Mouse (Mus musculus): ENCODE measurements at regions not wholly inside any gene's neighbourhood (a gene's known extent, or its start where the extent isn't known, plus 50 kb on each side); places are given as distances from the start of the nearest gene placed in this dataset.

GRCm38 (mm10) chr17:47174748-47175215 lies 164.4 kb upstream of the Ubr2 start:
- peak; percentile 62 for DNase-seq

DNA sequence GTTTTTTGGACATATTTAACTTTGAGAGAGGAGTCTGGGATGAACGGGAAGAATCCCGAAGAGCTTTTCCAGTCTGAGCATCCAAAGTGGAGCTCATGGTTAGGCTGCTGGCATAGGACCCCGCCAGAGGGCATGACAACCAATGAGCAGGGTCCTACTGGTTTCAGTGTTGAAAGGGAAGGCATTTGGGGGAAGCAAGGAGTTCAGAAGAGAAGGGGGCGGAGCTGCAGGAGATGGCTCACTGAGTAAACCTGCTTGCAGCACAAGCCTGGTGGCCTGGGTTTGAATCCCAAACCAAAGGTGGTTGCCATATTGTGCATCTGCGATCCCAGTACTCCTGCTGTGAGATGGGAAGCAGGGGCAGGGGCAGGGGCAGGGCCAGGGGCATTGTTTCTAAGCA lies 161.4 kb upstream of the Ubr2 start:
- DNase-seq = no peak

DNA sequence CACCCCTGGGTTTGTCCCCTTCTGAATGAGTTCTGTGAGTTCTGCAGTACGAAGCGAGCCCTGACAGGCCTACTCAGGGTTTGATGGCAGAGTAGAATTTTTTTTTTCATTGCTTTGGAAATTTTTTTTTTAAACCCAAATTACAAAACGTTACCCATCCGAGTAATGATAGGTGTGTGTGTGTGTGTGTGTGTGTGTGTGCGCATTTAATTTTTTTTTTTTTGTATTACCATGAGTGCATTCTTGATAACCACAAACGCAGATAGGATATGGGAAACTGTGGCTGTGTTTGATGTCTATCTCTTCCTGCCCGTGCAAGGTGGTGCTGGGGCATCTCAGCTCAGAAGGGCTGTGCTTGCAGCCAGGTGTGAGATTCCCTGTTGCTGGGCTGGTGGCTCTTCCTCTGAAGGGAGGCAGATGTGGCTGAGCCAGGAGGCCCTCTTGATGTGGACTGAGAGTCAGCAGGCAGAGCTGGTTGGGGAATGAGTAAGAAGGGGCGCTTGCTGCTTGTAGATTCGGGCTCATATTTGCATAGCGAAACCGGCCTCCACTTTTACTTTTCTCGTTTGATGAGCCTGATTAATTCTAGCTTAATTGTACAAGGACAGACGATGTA lies 160.7 kb upstream of the Ubr2 start:
- DNase-seq = no peak

DNA sequence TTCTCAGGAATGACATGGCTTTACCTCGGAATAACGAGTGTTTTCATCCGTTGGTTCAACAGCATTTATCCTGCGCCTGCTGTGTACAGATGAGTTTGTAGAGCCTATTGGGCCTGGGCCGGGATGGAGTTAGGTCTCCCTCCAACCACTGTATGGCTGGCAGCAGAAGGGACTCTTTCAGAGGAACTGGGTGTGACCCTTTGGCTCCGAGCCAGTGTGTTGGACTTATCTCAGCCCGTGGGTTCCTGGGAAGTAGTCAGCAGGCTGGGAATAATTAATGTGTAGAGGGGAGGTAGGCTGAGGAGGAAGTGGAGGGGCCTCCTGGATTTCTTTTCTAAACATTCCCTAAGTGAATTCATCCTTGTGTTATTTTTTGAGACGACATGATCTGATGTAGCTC lies 157.7 kb upstream of the Ubr2 start:
- no peak for DNase-seq

DNA sequence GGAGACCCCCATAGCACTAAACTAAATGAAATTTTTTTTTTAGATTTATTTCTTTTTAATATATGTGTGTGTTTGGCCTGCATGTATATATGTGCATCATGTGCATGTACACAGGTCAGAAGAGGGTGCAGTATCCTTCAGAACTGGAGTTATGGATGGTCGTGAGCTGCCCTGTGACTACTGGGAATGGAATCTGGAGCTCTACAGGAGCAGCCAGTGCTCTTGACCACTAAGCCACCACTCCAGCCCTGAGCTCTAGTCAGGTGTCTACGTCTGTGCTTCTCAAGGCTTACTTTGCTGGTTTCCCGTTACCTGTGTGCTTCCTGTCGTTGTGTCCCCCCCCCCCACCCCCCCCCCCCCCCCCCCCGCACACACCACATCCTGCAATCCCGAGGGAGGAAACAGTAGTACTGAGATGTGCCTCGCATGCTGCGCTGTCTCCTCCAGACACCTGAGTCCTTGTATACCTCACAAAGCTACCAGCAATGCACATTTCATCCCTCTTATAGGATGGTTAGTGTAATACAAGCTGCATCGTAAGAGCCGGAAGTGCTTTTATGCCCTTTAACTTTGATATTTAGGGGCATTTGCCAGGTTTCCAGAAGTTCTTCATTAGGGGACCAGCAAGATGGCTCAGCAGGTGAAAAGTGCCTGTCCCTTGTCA lies 153.5 kb upstream of the Ubr2 start:
- DNase-seq = no peak

- DNase-seq = no peak
Measured at GRCm38 (mm10) chr17:47162459-47162858, 152.1 kb upstream of the Ubr2 start.

- DNase-seq = no peak
Measured at GRCm38 (mm10) chr17:47156237-47156636, 145.9 kb upstream of the Ubr2 start.

DNA sequence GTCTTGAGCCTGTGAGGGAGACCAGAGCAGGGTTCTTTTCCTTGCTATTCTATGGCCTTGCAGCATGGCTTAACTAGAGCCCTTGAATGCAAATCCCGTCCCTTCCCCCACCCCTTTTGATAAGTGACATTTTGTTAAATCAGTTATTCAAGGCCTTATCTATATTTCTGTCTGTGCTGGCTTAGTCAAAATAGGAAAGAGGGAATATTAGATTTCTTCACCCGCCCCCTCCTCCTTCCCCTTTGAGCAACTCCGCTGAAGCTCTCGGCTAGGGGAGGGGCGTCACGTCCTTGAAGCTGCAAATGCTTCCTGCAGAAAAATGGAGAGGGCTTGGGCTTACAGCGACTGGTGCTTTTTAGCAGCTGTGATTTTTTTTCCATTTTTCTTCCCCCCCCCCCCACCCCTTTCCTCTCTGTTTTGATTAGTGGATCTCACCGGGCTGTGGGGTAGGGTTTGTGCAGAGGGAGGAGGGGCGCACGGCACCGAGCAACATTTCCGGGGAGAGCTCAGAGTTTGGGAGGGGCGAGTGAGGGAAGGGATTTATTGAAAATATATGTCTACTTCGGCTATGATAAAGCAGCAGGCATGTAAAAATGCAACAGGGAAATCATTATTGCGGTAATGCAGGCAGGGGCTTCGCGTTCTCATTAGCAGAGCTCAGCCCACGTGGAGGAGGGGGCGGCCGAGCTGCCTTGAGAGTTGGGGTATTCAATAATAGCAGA lies 141.4 kb upstream of the Ubr2 start:
- DNase-seq = peak; percentile 58

- DNase-seq = no peak
Measured at GRCm38 (mm10) chr17:47151193-47151556, 140.8 kb upstream of the Ubr2 start.

DNA sequence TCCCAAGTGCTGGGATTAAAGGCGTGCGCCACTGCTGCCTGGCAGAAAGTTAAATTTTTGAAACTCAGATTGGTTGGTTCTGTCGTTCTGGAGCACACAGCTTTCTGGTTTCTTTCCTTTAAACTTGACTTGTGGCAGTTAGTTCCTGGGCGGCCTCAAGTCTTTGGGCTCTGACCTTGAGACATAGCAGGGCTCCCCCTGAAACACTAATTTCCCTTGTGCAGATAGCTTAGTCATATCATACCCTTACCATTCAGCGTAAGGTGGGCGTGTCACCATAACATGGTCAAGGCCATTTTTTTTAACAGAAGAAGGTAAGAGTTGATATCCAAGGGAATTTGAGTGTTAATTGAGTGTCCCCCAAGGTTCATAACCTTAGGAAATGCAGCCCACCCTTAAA lies 140.3 kb upstream of the Ubr2 start:
- no peak for DNase-seq

DNA sequence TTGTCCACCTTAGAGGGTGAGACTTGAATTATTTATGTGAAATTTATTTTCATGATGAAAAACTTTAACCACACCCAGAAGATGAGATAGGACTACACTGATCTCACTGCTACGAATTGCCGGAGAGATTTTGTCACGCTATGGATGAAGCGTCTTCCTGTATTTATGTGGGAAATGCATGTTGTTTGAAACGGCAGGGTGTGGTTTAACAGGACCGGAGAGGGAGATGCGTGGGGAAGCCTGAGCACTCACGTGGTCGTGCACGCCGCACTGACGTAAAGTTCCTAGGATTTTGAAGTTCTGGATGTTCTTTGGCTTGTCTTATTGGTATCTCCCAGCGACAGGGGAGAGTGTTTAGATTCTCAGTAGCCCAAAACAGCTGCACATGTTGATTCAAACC lies 139.3 kb upstream of the Ubr2 start:
- DNase-seq = no peak

GRCm38 (mm10) chr17:47149158-47149557 lies 138.8 kb upstream of the Ubr2 start:
- no peak for DNase-seq

- DNase-seq = no peak
Measured at GRCm38 (mm10) chr17:47146640-47147039, 136.3 kb upstream of the Ubr2 start.

DNA sequence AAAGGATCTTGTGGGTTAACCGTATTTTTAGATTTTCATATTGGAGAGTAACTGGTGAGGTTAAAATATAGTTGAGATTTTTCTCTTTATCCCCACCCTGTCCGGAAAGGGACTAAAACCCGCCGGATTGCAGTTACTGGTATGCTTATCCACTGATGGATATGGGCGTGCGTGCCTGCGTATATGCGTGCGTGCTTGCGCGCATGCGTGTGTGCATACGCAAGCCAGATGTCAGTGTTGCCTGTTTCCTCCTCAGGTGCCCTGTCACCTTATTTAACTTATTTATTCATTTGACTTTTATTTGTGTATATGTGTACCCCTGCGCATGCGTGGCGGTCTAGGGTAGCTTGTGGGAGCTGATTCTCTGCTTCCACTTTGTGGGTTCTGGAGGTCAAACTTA lies 135.2 kb upstream of the Ubr2 start:
- no peak for DNase-seq

- DNase-seq = no peak
Measured at GRCm38 (mm10) chr17:47144996-47145395, 134.6 kb upstream of the Ubr2 start.

DNA sequence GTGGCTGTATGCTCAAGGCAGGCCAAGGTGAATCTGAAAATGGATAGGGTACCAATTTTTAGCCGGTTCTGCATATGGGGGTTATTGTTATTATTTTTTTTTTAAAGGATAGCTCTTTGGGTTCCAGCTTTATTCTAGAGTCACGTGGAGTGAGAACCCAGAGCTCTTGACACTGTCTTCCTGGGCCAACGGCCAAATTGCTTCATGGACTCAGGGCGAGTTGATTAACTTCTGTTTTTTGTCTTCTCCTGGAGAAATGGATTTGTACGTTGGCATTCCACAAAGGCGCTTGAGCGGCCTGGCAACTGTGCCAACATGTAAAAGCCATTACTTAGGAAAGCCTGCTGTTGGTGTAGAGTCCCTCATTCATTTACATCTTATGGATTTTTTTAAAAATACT lies 134.1 kb upstream of the Ubr2 start:
- DNase-seq = no peak

DNA sequence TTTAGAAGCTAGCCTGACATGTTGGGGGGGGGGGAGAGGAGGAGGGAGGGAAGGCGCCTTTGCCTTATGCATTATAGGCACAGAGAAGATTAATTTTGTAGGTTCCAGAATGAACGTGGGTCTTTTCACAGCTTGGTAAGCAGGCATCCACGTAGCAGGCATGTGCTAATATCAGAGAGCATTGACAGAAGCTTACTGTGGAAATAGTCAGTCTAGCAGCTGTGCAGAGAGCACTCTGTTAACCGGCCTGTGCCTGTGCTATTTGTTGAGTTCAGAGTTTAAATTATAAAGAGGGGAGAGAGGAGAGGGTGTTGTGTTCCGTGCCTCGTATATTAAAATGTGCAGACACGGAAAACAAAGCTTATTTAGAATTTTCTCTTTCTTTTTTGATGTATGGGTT lies 133.5 kb upstream of the Ubr2 start:
- no peak for DNase-seq

DNA sequence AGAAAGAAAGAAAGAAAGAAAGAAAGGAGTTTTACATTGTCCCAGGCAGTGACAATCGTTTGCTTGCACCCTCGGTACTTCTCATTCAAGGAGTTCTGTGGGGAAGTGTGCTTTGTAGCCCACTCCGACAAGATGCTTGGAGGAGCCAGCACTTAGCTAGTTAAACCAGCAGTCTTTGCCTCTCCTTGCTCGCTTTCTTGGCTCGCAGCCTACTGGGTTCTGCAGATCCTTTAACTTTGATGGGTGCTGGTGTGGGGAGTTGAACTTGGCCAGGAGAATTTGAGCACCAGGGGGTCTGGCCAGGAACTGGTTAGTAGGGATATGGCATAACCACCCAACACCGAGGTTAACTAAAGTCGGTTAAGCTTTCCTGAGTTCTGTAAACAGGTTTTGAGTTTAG lies 132.5 kb upstream of the Ubr2 start:
- no peak for DNase-seq

DNA sequence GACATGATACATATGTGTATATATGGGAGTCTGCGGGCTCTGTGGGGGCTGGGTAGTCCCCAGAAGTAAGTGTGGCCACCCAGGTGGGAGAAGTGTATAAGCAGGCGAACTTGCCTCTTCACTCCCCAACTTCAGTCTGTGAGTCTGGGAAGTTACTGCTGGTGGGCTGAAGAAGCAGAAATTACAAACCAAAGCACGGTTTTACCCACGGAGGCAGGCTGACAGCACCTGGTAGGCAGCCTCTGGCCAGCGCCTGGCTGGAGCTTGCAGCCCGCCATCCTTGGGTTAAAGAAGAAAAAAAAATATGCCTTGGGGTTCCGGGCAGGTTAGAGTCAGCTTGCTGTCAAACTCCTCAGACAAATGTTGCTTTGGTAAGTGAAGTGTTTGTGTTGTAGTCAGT lies 131.9 kb upstream of the Ubr2 start:
- no peak for DNase-seq

GRCm38 (mm10) chr17:47141843-47142215 lies 131.5 kb upstream of the Ubr2 start:
- no peak for DNase-seq

DNA sequence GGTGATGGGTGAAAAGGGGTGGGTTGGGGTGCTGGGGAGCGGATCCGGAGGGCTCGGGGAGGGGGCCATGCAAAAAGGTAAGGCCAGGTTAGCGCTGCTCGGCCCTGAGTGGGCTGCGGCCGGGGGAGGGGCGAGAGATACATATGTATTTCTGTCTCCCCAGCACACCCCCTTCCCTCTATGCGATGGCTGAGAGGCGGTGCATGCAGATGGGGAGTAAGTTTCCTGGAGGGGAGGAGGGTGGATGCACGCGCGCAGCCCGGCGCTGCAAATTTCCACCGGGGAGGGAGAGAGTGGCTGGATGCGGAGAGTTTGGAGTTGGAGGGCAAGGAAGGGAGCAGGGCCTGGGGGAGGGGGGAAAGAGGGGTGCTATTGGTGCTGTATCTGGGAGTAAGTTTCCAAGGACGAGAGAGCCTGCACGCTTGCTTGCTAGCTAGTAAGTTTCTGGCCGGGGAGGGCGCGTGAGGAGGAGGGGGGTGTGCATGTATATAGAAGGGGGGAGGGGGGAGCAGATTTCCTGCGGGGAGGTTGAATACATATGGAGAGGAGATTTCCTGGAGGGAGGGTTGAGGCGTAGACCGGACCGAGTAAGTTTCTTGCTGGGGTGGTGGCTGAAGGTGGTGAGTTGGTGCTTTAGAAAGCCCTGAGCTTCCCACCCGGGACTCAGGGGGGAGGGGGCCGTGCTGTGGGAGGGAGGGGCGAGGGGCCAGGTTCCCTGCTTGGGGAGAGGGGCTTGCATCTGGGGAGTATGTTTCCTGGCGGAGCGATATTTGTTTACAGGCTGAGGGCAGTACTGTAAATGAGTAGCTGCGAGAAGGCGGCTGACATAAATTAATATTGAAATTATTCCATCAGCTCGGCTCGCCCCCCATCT lies 130.8 kb upstream of the Ubr2 start:
- peak; percentile 84 for DNase-seq

GRCm38 (mm10) chr17:47140241-47140968 lies 130.0 kb upstream of the Ubr2 start:
- peak; percentile 62 for DNase-seq

All from right cerebral cortex, postnatal 25 days (tissue).